Mouse (Mus musculus) pancreas, adult 10 weeks (tissue): ENCODE data around the gene 4933412E24Rik. TPM values are rescaled to one million over a fixed set of nuclear protein-coding genes. Genes with fewer than 3 reads are reported as not detected.

Experiments used
- polyA plus RNA-seq: library from polyadenylated mRNA; stranded (reverse); fragments of 350-450 nt; fragmentation: Illumina TruSeq; extraction: RNeasy Lipid Tissue Mini Kit (QIAGEN cat#74804); gene quantifications from one replicate; pipeline ENCODE4 v1.2.3, GENCODE M21; 2015; ENCODE audit warnings: low read depth, low replicate concordance; ENCODE audit not compliant: insufficient read depth

Gene 4933412E24Rik
- polyA plus RNA-seq: not detected

DNA sequence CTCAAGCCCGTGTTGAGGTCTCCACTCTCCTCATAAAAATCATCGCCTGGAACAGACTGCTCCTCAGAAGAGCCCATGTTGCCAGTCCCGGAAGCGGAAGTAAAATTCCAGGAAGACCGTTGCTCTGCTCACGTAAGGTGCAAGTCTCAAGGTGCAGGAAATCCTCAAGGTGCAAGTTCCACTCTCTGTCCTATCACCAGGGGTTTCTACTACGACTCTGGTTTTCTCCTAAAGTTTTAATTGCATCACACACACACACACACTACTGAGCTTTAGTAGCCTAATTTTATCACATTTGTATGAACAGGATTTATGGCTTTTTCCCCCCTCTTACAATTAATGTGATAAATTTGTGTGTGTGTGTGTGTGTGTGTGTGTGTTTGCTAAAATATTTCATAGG lies at the start of gene 4933412E24Rik:
Gene 4933412E24Rik (minus strand): TSS at position 101 of the 400 bp plus-strand sequence.

